Mouse (Mus musculus) inflammation-experienced regulatory T-cells, adult 6 months (primary cell): ENCODE measurements around the gene Rassf7. TPM values are rescaled to one million over a fixed set of nuclear protein-coding genes. Genes with fewer than 3 reads are reported as not detected.

Source experiments
- ATAC-seq: one replicate; pipeline ENCODE4 v1.8.0; 2017
- polyA plus RNA-seq, 3 experiments: library from polyadenylated mRNA; unstranded; fragments of 100-300 nt; shearing (Covaris generic); gene quantifications; one replicate each; pipeline ENCODE4 v1.2.1; 2017

The Rassf7 gene
- 10 to 100 TPM in 2 of 3 experiments, 1 to 10 TPM in 1; 9.2 to 15.0 (median 13.7) TPM for polyA plus RNA-seq

GRCm38 (mm10) chr7:141215101-141215879, at the start of gene Rassf7:
Gene Rassf7, plus strand, starts transcription at chr7:141215860.
- peak; percentile 99 for ATAC-seq

DNA sequence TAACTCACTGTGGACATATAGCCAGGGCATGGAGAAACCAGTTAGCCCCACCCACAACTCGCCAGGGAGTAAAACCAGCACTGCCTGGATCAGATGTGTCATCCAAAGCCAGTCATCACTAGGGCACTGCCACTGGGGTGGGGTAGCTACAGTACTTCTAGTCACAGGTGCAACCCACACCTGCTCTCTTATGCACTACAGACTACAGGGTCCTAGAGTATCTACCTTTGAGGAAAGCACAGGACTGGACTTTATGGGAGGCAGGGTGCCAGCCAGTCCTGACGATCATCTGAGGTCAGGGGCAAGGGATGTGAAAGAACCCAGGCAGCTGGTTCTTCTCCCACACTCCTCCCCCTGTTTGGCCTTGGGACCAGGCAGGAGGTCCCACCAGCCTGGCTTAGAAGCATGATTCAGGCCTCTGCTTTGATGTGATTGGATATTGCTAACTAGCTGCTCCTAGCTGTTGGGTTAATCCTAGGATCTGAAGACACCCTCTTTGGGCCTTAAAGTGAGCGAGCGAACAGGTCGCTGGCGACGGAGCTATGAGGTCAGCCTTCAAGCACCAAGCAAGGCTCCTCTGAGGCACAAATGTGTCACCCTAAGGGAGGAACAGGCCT, 47.7 kb upstream of the Rassf7 start:
- no peak for ATAC-seq

GRCm38 (mm10) chr7:141168518-141168953, 47.1 kb upstream of the Rassf7 start:
- peak; percentile 14 for ATAC-seq

GRCm38 (mm10) chr7:141169300-141169699, 46.4 kb upstream of the Rassf7 start:
- no peak for ATAC-seq

DNA sequence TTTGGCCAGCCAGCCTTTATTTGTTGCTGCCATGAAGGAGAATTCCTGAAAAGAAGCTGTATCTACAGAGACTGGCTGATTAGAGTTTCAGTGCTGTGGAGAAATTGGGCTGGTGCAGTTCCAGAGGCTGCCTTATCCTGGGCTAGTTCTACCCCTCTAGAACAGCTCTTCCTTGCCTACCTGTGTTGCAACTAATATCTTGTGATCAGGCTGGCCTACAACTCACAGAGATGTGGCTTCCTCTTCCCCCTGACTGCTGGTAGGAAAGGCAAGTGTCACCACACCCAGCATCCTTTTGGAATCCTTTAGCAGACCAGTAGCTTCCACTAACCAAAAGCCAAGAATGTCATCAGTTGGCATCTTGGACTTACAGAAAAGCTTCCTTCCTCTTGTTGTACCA, 45.8 kb upstream of the Rassf7 start:
- ATAC-seq, result no peak

DNA sequence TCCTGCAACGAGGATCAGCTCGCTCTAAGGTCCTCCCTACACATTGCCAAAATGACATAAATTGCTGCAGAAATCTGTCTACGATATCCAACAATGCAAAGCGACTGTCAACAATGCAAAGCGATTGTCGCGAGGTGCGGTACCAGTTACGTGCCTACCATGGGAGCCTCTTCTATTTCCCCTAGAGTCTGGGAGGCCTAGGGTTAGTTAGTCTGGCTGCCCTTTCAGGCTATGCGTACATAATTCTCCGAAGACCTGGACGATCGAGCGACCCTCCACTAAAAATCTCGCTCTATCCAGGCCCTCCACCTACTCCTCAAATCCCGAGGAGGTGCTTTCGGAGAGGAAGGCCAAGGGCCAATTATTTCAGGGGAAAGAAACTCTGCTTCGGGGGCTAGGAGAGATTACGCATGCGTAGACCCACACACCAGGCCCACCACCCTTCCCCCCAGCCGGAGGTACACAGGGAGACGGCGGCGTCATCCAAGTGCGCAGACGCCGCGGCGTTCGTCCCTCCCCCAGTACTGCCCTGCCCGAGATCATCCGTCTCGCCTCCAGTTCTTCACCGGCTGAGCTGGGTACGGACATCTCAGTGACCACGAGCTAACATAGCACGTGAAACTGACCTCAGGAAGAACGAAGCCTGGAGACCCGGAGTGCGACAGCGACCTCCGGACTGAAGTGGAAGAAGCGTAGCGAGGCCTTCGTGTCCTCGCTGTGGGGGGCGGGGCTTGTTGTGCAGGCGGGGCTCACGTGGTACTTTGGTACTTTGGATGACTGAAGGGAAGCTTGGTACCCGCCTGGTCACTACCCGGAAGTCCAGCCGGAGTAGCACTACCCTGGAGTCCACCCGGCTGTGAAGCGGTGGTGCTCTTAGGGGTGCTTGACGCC, 43.3 kb upstream of the Rassf7 start, which contains the start of gene Rnh1:
Gene Rnh1 (minus strand): TSS at position 742 of the 891 bp plus-strand sequence.
- ATAC-seq, result peak; percentile 84

- peak; percentile 34 for ATAC-seq
These were observed 42.3 kb upstream of the Rassf7 start for GRCm38 (mm10) chr7:141173323-141173850.

- no peak for ATAC-seq
These were observed 40.6 kb upstream of the Rassf7 start for GRCm38 (mm10) chr7:141175068-141175467.

DNA sequence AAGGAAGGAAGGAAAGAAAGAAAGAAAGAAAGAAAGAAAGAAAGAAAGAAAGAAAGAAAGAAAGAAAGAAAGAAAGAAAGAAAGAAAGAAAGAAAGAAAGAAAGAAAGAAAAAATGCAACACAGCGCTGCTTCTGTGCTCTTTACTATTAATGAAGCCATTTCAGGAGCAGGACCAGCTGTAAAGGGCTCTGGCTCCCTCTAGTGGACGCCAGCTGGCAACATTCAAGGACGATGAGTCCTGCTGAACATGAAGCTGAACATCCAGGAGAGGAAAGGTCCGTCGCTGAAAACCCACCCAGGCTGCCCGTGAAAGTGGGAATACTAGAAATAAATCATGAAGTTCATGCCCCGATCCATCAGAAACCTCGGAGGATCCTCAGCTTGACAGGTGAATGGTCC, 39.5 kb upstream of the Rassf7 start:
- peak; percentile 29 for ATAC-seq

DNA sequence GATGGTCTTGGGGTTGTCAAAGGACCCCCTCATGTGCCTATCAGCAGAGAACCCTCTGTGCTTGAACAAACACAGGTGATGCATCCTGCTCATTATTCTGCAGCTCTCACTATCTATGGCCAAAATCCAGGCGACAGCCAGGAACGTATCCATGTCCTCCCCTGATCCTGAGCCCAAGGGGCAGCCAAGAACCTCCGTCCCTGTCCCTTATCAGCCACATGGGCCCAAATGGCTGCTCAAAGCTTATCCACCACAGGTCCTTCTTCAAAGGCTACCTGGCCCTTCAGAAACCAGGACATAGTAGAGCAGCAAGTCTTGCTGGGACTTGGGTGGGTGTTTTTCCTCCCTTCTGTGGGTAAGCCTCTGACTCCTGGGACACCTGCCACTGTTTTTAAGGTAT, 27.5 kb upstream of the Rassf7 start:
- ATAC-seq, result no peak

GRCm38 (mm10) chr7:141188733-141189132, 26.9 kb upstream of the Rassf7 start:
- no peak for ATAC-seq

DNA sequence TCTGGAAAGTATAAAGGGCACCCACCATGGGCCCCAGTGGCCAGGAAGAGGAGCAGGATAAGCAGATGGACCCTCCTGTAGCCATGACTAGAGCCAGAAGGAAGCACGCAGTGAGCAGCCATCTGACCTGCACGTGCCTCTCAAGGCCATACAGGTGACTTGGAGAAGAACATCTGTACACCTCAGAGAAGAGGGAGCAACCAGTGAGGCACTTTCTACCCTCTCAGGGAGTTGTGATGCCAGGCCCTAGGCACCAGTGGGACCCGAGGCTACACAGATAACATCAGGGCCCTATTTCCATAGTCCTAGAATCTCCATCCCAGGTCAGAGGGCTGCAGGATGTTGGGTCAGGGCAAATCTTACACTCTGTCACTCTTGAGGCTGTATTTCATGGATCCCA, 25.4 kb upstream of the Rassf7 start:
- ATAC-seq, result no peak

- no peak for ATAC-seq
These were observed 24.6 kb upstream of the Rassf7 start for GRCm38 (mm10) chr7:141191036-141191435.

GRCm38 (mm10) chr7:141191796-141192685, 23.6 kb upstream of the Rassf7 start:
- ATAC-seq, result no peak

- ATAC-seq, result no peak
These were observed 22.8 kb upstream of the Rassf7 start for GRCm38 (mm10) chr7:141192776-141193347.

- ATAC-seq, result no peak
These were observed 22.3 kb upstream of the Rassf7 start for GRCm38 (mm10) chr7:141193348-141193856.

GRCm38 (mm10) chr7:141193948-141194347, 21.7 kb upstream of the Rassf7 start, which contains the start of the genes Hras and Lrrc56:
Gene Hras, minus strand, starts transcription at chr7:141194005.
Gene Lrrc56, plus strand, starts transcription at chr7:141194157.
- ATAC-seq, result peak; percentile 97

- no peak for ATAC-seq
These were observed 21.3 kb upstream of the Rassf7 start for GRCm38 (mm10) chr7:141194409-141194808.

DNA sequence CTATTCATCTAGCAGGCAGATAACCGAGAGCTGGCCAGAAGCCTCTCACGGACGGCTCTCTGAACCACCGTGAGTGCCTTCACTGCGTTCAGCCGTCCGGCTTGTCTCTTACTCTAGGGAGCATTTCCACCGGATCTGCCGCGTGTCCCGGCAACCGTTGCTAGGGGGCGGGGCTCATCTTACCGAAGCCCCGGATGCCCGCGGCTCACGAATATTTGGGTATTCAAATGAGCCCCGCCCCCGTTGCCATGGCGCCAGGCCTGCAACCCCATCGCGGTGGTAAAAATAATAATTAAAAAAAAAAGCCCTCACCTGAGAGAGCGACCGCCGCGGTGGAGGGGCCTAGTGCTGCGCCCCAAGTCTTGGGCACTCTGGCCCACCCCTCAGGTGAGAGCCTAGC, 20.8 kb upstream of the Rassf7 start:
- peak; percentile 67 for ATAC-seq

DNA sequence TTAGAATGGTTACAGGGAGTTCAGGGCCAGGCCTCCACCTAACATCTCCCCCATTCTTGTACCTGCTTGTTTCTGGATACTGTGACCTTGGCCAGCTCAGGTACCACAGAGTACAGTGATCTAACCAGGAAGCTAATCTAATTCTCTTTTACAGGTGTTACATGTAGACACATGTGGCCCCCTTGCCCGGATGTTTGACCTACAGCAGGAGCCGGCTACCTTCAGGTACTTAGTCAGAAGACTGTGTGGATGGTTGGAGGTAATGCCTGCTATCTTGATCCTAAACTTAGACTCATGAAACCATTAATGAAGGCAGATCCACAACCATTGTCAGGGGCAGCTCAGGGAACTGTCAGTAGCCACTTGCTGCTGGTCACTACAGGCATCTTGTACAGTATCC, 19.9 kb upstream of the Rassf7 start:
- no peak for ATAC-seq
